Mouse (Mus musculus) kidney, embryonic 16.5 days (tissue): ENCODE results near the gene Tdrkh. TPM values are rescaled to one million over a fixed set of nuclear protein-coding genes. Genes with fewer than 3 reads are reported as not detected.

Experiments used
- ATAC-seq: fragments of 200-750 bp; cut with Nextera tagmentation; 2 replicates; pipeline ENCODE4 v1.8.0; 2017; ENCODE audit warnings: moderate TSS enrichment; ENCODE audit not compliant: low FRiP score, low TSS enrichment
- H3K27ac ChIP-seq: fragments of 300-500 bp; sonication (generic); 2 replicates; pipeline ENCODE4 v1.5.1; 2014; ENCODE audit warnings: low read length
- H3K27me3 ChIP-seq: fragments of 300-500 bp; sonication (generic); 2 replicates; pipeline ENCODE4 v1.6.1; 2014; ENCODE audit warnings: low read length, control low read depth, mixed read lengths; ENCODE audit not compliant: insufficient read depth
- H3K36me3 ChIP-seq: fragments of 300-500 bp; sonication (generic); 2 replicates; pipeline ENCODE4 v1.6.1; 2014; ENCODE audit warnings: low read length, control low read depth, mixed read lengths; ENCODE audit not compliant: insufficient read depth
- H3K4me1 ChIP-seq: fragments of 300-500 bp; sonication (generic); 2 replicates; pipeline ENCODE4 v1.6.1; 2014; ENCODE audit warnings: low read length, control low read depth, mixed read lengths; ENCODE audit not compliant: insufficient read depth
- H3K4me2 ChIP-seq: fragments of 300-500 bp; sonication (generic); replicated peaks from 2 replicates; pipeline ENCODE4 v1.6.1; 2014; ENCODE audit warnings: low read depth, low read length
- H3K4me3 ChIP-seq: fragments of 300-500 bp; sonication (generic); 2 replicates; pipeline ENCODE4 v1.5.1; 2014; ENCODE audit warnings: mild to moderate bottlenecking, low read length
- H3K9ac ChIP-seq: fragments of 300-500 bp; sonication (generic); replicated peaks from 2 replicates; pipeline ENCODE4 v1.6.1; 2014; ENCODE audit warnings: low read length
- H3K9me3 ChIP-seq: fragments of 300-500 bp; sonication (generic); 2 replicates; pipeline ENCODE4 v1.6.1; 2016; ENCODE audit warnings: low read length, control low read depth
- WGBS: fragments of 180-500 bp; shearing (Covaris S2); extraction: QIAGEN DNeasy Blood & Tissue Kit; methylation state at CpG from one replicate; pipeline ENCODE4 v1.1.7; 2014; 5-methylcytosine and 5-hydroxymethylcytosine counted together
- polyA plus RNA-seq: library from polyadenylated mRNA; unstranded; fragments of >200 nt; fragmentation: Nextera tagmentation; extraction: Ambion mirVana; gene quantifications from 2 replicates; pipeline ENCODE4 v1.2.1, GENCODE M21; 2015

Tdrkh gene
- polyA plus RNA-seq, 1 experiment from 2014 or later, result 12.1 TPM

DNA sequence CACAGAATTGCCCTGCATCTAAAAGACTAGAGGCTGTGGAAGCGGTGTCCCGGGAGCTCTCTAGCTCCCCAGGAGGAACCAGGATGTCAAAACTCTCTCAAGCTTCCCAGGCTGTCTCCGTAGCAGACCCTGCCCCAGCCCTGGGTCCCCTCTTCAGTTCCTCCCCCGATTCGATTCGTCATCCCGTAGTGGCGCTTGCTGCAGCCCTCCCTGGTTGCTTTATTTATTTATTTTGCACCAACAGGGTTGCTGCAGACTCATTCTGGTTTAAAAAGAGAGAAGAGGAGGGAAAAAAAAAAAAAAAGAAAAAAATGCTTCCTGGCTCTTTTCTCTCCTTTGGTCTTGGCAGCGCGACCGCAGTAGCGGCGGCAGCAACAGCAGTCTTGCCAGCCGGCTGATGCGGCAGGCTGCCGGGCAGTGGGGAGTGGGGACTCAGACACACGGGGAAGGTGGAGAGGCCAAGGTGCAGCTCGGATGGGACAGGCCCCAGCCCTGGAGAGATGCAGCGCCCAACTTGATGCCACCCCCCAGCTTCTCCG, 14.1 kb upstream of the Tdrkh start:
- peaks cover 33% of the 10 kb centered on the region for H3K27me3 ChIP-seq
- H3K9me3 ChIP-seq, result no peaks in the 10 kb centered on the region
- H3K4me2 ChIP-seq, result peak overlapping the region; percentile 59
- H3K36me3 ChIP-seq, result no peaks in the 10 kb centered on the region
- peak overlapping the region; percentile 35 for H3K4me3 ChIP-seq
- WGBS, result 1% methylated on average over 20 of the region's 20 CpGs
- H3K9ac ChIP-seq, result peak overlapping the region; percentile 48
- no peak; the same call in 1 of the 2 replicates for ATAC-seq
- H3K4me1 ChIP-seq, result peaks cover 1% of the 10 kb centered on the region; the same call in 1 of the 2 replicates
- no peak overlapping the region for H3K27ac ChIP-seq

DNA sequence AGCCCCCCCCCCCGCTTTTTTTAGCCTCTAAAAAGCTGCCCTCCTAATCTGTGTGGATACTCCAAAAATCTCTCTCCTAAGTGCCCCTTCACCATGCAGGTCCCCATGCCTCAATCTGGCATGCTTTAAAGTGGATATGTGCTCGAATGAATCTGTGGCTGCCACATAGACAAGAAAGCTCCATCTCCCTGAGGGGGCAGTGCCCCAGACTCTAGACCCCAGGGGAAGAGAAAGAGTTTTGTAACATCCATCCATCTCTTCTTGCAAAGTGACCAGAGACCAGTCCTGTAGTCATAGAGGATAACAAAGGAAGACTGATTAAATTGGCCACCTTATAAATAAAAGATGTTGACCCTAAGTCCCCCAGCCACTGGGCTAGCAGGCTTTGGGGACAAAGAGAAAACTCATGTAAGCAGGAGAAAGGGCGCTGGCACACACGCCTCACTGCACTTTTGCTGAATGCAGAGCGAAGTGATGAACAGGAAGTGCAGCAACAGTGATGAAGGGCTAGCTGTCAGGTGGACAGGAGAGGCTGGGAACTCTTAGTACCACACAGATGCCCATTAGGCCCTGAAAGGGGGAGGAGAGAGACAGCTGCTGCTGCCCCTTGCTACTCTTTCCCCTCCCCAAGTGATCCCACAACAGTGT, 13.3 kb upstream of the Tdrkh start:
- H3K4me2 ChIP-seq, result no peak overlapping the region; the same call in 1 of the 2 replicates
- 48% methylated on average over 5 of the region's 5 CpGs for WGBS

DNA sequence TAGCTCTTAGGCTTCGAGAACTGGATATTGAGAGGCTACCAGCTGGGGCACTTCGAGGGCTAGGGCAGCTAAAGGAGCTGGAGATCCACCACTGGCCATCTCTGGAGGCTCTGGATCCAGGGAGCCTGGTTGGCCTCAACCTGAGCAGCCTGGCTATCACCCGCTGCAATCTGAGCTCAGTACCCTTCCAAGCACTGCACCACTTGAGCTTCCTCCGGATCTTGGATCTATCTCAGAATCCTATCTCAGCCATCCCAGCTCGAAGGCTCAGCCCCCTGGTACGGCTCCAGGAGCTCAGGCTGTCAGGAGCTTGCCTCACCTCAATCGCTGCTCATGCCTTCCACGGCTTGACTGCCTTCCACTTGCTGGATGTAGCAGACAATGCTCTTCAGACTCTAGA, 10.6 kb upstream of the Tdrkh start:
- WGBS, result 59% methylated on average over 8 of the region's 8 CpGs

More for the DNA sequence above, 13.3 kb upstream of the Tdrkh start:
- Histone ChIP-seq H3K36me3 (no peaks in the 10 kb centered on the region), H3K9me3 (no peaks in the 10 kb centered on the region), H3K27me3 (peaks cover 33% of the 10 kb centered on the region), H3K9ac (no peak overlapping the region), H3K4me3 (no peak overlapping the region), H3K27ac (no peak overlapping the region), H3K4me1 (peaks cover 9% of the 10 kb centered on the region; the same call in 1 of the 2 replicates)
- no peak for ATAC-seq

DNA sequence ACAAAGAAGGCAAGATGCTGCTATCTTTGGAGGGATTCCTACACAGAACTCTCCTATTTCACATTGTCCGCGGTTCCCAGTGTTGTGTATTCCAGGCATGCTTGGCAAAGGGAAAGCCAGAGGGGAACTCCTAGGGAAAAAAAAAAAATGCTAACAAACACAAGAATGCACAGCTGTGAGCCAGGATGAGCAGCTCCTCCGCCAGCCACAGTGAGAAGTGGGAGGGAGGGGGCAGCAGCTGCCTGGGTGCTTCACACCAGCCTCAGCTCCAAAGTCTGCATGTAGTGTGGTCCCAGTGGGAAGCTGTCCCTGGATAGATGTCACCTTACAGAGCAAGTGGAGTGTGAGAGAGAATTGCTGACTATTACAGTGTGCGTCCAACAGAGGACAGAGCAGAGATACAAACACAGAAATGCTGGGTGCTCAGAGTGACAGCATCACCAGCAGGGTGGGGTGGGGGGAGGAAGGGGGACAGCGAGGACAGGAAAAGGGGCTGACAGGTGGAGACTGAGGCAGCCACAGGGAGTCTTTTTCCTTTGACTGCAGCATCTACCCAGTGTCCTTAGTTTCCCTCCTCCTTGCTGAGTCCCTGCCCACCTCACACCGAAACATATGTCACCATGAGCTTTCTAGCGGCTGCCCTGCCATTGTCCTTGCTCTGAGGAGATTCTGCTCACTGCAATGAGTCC, 8.6 kb upstream of the Tdrkh start:
- Histone ChIP-seq H3K9ac (no peak overlapping the region), H3K4me3 (no peak overlapping the region), H3K4me2 (no peak overlapping the region), H3K9me3 (no peaks in the 10 kb centered on the region), H3K4me1 (peaks cover 10% of the 10 kb centered on the region; the same call in 1 of the 2 replicates), H3K27ac (no peak overlapping the region), H3K36me3 (no peaks in the 10 kb centered on the region), H3K27me3 (peaks cover 18% of the 10 kb centered on the region)
- ATAC-seq, result 0 out of 2 replicates have a peak, but pooled peaks have one; percentile 27
- WGBS, result 25% methylated on average over 7 of the region's 7 CpGs

More for the DNA sequence above, 10.6 kb upstream of the Tdrkh start:
- H3K4me1 ChIP-seq, result peaks cover 10% of the 10 kb centered on the region; the same call in 1 of the 2 replicates
- no peaks in the 10 kb centered on the region for H3K9me3 ChIP-seq
- no peaks in the 10 kb centered on the region for H3K36me3 ChIP-seq
- no peak for ATAC-seq
- no peak overlapping the region for H3K4me2 ChIP-seq
- peaks cover 26% of the 10 kb centered on the region for H3K27me3 ChIP-seq
- no peak overlapping the region for H3K9ac ChIP-seq
- no peak overlapping the region for H3K4me3 ChIP-seq
- no peak overlapping the region for H3K27ac ChIP-seq

DNA sequence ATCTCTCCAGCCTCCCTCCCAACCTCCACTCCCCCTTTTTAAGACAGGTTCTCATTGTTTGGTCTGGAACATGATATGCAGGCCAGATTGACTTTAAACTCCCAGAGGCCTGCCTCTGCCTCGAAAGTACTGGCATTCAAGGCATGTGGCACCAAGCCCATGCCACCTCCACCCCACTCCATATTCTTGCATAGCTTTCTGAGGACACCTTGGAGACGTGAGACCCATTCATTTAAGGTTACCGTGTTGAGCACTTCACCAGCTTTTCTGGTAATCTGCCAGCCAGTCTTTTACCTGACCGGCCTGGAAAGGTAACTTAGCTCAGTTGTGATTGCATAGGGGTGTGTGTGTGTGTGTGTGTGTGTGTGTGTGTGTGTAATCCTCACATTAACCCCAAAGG, 7.5 kb upstream of the Tdrkh start:
- H3K27ac ChIP-seq, result no peak overlapping the region

DNA sequence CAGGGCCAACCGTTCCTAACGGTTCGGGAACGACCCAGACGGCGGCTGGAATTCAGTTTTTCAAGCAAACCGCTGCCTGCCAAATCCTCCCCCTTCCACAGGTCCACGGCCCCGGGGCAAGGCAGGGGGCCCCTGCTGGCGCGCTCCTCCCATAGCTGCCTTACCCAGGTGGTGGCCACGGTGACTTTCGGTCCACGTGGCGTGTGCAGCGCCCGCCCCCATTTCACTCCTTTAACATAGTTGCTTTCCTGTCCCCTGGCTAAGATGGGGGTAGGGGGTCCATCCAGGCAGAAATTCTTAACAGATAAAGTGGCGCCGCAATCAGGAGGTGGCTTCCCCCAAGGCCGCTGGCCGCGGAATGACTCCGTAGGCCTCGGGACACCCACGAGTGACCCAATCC, 543 bp upstream of the Tdrkh start:
- peak; percentile 55; the same call in 1 of the 2 replicates for ATAC-seq
- H3K4me2 ChIP-seq, result peak overlapping the region; percentile 77
- peak overlapping the region; percentile 52 for H3K4me3 ChIP-seq
- peak overlapping the region; percentile 46 for H3K9ac ChIP-seq
- 0 out of 2 replicates have a peak, but pooled peaks cover 2% of the 10 kb centered on the region for H3K27me3 ChIP-seq
- H3K36me3 ChIP-seq, result no peaks in the 10 kb centered on the region
- 9% methylated on average over 25 of the region's 25 CpGs for WGBS
- H3K4me1 ChIP-seq, result peaks cover 10% of the 10 kb centered on the region; the same call in 1 of the 2 replicates
- no peaks in the 10 kb centered on the region for H3K9me3 ChIP-seq
- no peak overlapping the region for H3K27ac ChIP-seq

More for the DNA sequence above, 7.5 kb upstream of the Tdrkh start:
- Histone ChIP-seq H3K9me3 (no peaks in the 10 kb centered on the region), H3K4me2 (no peak overlapping the region), H3K36me3 (no peaks in the 10 kb centered on the region), H3K4me1 (peaks cover 10% of the 10 kb centered on the region; the same call in 1 of the 2 replicates), H3K27me3 (peaks cover 9% of the 10 kb centered on the region; the same call in 1 of the 2 replicates), H3K4me3 (no peak overlapping the region), H3K9ac (no peak overlapping the region)
- WGBS, result 53% methylated on average over 4 of the region's 4 CpGs
- no peak; the same call in 1 of the 2 replicates for ATAC-seq

DNA sequence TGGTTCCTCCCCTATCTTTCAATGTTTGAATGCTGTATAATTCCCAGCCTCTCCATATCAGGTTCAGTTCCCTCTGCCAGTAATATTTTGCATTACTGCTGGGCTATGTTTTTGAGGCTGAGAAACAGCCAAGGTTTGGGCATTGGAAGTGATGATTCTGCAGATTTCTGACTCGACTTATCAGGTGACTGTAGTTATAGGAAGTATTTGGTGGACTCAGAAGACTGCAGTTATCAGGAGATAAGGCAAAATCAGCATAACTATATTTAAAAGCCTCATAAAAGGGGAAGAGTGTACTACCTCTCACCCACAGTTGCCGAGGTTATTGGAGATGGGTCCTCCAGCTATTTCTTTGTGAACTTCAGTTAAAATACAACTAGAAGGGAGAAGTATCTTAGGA, 17.9 kb downstream of the Tdrkh start:
- Histone ChIP-seq H3K27ac (no peak overlapping the region), H3K9ac (no peak overlapping the region), H3K36me3 (no peaks in the 10 kb centered on the region), H3K9me3 (no peaks in the 10 kb centered on the region), H3K4me3 (no peak overlapping the region), H3K4me2 (no peak overlapping the region), H3K27me3 (no peaks in the 10 kb centered on the region), H3K4me1 (no peaks in the 10 kb centered on the region)
- no peak for ATAC-seq
- WGBS, result 75% methylated on average over 2 of the region's 2 CpGs

DNA sequence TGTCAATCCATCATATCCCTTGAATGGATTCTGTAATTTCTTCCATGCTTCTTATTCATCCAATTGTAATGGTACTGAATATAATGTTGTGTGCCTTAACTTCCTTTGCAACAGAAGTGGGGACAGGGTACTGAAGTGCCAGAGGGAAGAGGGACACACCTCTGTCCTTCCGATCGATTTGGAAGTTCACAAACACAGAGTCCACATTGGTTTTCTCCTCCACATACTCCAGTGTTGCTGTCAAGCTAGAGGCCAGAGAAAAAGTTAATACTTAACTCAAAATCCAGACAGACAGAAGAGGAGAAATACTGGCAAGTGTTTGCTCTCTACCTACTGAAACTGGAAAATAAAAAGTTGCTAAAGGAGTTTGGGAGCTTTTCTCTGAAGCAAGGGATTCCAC, 21.2 kb downstream of the Tdrkh start:
- Histone ChIP-seq H3K27ac (no peak overlapping the region), H3K4me2 (no peak overlapping the region), H3K4me3 (no peak overlapping the region), H3K36me3 (no peaks in the 10 kb centered on the region), H3K27me3 (no peaks in the 10 kb centered on the region), H3K9me3 (no peaks in the 10 kb centered on the region), H3K4me1 (no peaks in the 10 kb centered on the region), H3K9ac (no peak overlapping the region)
- WGBS, result 67% methylated on average over 2 of the region's 2 CpGs
- no peak for ATAC-seq

DNA sequence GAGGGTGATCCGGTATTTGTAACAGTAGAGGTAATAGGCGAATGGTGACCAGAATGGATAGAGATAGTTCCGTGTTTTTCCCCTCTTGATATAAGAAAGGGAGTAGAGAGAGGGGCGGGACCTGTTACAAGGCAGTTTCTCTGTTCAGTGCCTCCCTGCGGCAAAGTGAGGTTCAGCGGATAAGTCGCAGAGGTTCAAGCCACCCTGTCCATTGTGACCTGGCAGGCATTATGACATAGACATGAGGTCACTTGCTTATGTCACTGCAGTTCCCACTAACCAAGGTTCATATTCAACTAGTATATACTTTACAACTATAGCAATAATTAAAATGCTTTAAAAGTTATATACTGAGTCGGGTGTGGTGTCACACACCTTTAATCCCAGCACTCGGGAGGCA, 23.3 kb downstream of the Tdrkh start:
- ATAC-seq, result no peak
- Histone ChIP-seq H3K9ac (no peak overlapping the region), H3K27ac (no peak overlapping the region)

More for the DNA sequence above, 23.3 kb downstream of the Tdrkh start:
- no peak overlapping the region for H3K4me2 ChIP-seq
- no peaks in the 10 kb centered on the region for H3K36me3 ChIP-seq
- H3K27me3 ChIP-seq, result peaks cover 2% of the 10 kb centered on the region; the same call in 1 of the 2 replicates
- H3K9me3 ChIP-seq, result no peaks in the 10 kb centered on the region
- 78% methylated on average over 9 of the region's 9 CpGs for WGBS
- H3K4me3 ChIP-seq, result no peak overlapping the region
- no peaks in the 10 kb centered on the region for H3K4me1 ChIP-seq
